In genomic region chr13:72769007-72769595, GRCm38 (mm10) we compare ENCODE assay signal across 8 mouse cellular contexts.
DNase-seq lines count a peak whose midpoint lies in the region; ATAC-seq and TF ChIP-seq lines count a peak whose summit lies in the region.

No protein-coding gene starts in this region.

- H3K9me3 ChIP-seq in forebrain, embryonic 15.5 days, result no peaks in the 10 kb centered on the region

- H3K4me1 ChIP-seq in kidney, adult 2 months (ENCODE audit: control insufficient read depth, insufficient read depth, low read length), result no peaks in the 10 kb centered on the region
- H3K4me1 ChIP-seq in forebrain, embryonic 15.5 days, result no peaks in the 10 kb centered on the region

- no peaks in the 10 kb centered on the region for H3K36me3 ChIP-seq in kidney, adult 2 months (ENCODE audit: control insufficient read depth, insufficient read depth, low read length)
- H3K36me3 ChIP-seq in forebrain, embryonic 15.5 days, result no peaks in the 10 kb centered on the region

- H3K4me3 ChIP-seq in kidney, adult 2 months (ENCODE audit: insufficient read depth, low read depth, low read length), result no peak overlapping the region
- no peak overlapping the region for H3K4me3 ChIP-seq in forebrain, embryonic 15.5 days

- H3K9ac ChIP-seq in forebrain, embryonic 15.5 days (replicated peaks), result no peak overlapping the region

- DNase-seq in adrenal gland, postnatal 14 days, result peak; percentile 24
- DNase-seq in adrenal gland, adult 2 months, result no peak
- peak; percentile 2 for DNase-seq in kidney, postnatal 14 days
- DNase-seq in kidney, adult 2 months, result no peak
- peak; percentile 54 to 55 for DNase-seq in layer of hippocampus, postnatal 10 days (ENCODE audit: low spot score in 2 of 2)
- peak; percentile 72 to 73 for DNase-seq in right cerebral cortex, postnatal 10 days (ENCODE audit: low spot score in 2 of 2)
- no peak for DNase-seq in adrenal gland, postnatal 25 days

- no peak overlapping the region for H3K27ac ChIP-seq in kidney, adult 2 months (ENCODE audit: insufficient read depth, low read depth, low read length)
- no peak overlapping the region for H3K27ac ChIP-seq in forebrain, embryonic 15.5 days (replicated peaks)

- H3K27me3 ChIP-seq in kidney, adult 2 months (replicated peaks; ENCODE audit: control insufficient read depth, insufficient read depth, low read length), result no peaks in the 10 kb centered on the region
- no peaks in the 10 kb centered on the region for H3K27me3 ChIP-seq in forebrain, embryonic 15.5 days

- H3K4me2 ChIP-seq in forebrain, embryonic 15.5 days (replicated peaks), result no peak overlapping the region

- TF ChIP-seq CTCF in kidney, adult 2 months (conservative IDR thresholded peaks at IDR 0.05; ENCODE audit: insufficient read depth, insufficient read length, low read depth, low read length), result no peak

- ATAC-seq in forebrain, embryonic 15.5 days (replicated peaks), result no peak

- no peak for TF ChIP-seq POLR2A in kidney, adult 2 months (IDR thresholded peaks at IDR 0.05; ENCODE audit: low read depth, low read length)

- 55% methylated on average over 12 of the region's 12 CpGs for WGBS in kidney, adult 2 months
- WGBS in forebrain, embryonic 15.5 days, result 68% methylated on average over 12 of the region's 12 CpGs

Comparison
In these comparisons a context has a peak if more than half of its experiments do, and no peak if none do; other contexts are left out.
1. DNase-seq: peak in adrenal gland, postnatal 14 days (single experiment), kidney, postnatal 14 days (single experiment), layer of hippocampus, postnatal 10 days (2 of 2) and right cerebral cortex, postnatal 10 days (2 of 2); none in adrenal gland, adult 2 months (single experiment), kidney, adult 2 months (single experiment) and adrenal gland, postnatal 25 days (single experiment).